Mouse (Mus musculus) thymus, adult 2 months (tissue): ENCODE measurements around the gene Katnbl1. TPM values are rescaled to one million over a fixed set of nuclear protein-coding genes. Genes with fewer than 3 reads are reported as not detected.
"Not testable (repeated sequence)": the region's sequence is repeated elsewhere in the genome, so short reads cannot be mapped to it uniquely, and the experiment has no call there.

ENCODE experiments used
- DNase-seq: peaks from one replicate; pipeline ENCODE4 v3.0.0; 2021
- H3K27ac ChIP-seq: fragments of 200-500 bp; 2 replicates; pipeline ENCODE4 v1.5.1; 2012; ENCODE audit warnings: low read length, control low read depth; ENCODE audit not compliant: control insufficient read depth, insufficient read depth
- H3K27me3 ChIP-seq: fragments of 200-500 bp; 2 replicates; pipeline ENCODE4 v1.6.1; 2012; ENCODE audit warnings: mild to moderate bottlenecking, low read length, moderate library complexity, mixed read lengths; ENCODE audit not compliant: control insufficient read depth, insufficient read depth
- H3K36me3 ChIP-seq: fragments of 200-500 bp; 2 replicates; pipeline ENCODE4 v1.6.1; 2012; ENCODE audit warnings: mild to moderate bottlenecking, low read length, moderate library complexity; ENCODE audit not compliant: control insufficient read depth, insufficient read depth
- H3K4me1 ChIP-seq: fragments of 200-500 bp; replicated peaks from 2 replicates; pipeline ENCODE4 v1.6.1; 2012; ENCODE audit warnings: low read length; ENCODE audit not compliant: control insufficient read depth, insufficient read depth
- H3K4me3 ChIP-seq: fragments of 200-500 bp; 2 replicates; pipeline ENCODE4 v1.5.1; 2012; ENCODE audit warnings: mild to moderate bottlenecking, low read length, control low read depth, moderate library complexity; ENCODE audit not compliant: control insufficient read depth, insufficient read depth
- CTCF ChIP-seq: fragments of 200-500 bp; IDR thresholded peaks from 2 replicates; pipeline ENCODE4 v1.5.1; 2012; ENCODE audit warnings: mild to moderate bottlenecking, control low read depth, low read length, moderate library complexity, borderline replicate concordance; ENCODE audit not compliant: control insufficient read depth, poor library complexity, insufficient read depth; ENCODE audit errors: extremely low read depth
- POLR2A ChIP-seq: fragments of 200-500 bp; IDR thresholded peaks from 2 replicates; pipeline ENCODE4 v1.6.1; 2012; ENCODE audit warnings: mild to moderate bottlenecking, low read length, control low read depth, moderate library complexity; ENCODE audit not compliant: control insufficient read depth, poor library complexity, insufficient read depth; ENCODE audit errors: extremely low read depth
- WGBS: fragments of 180-500 bp; shearing (Covaris S2); methylation state at CpG from one replicate; pipeline ENCODE4 v1.1.7; 2018; 5-methylcytosine and 5-hydroxymethylcytosine counted together
- polyA plus RNA-seq: library from polyadenylated mRNA; depleted of rRNA; stranded (reverse); fragments of >200 nt; gene quantifications from 2 replicates; pipeline ENCODE4 v1.2.3, GENCODE M21; 2012

The Katnbl1 gene
- polyA plus RNA-seq, 1 experiment = 2.6 TPM

GRCm38 (mm10) chr2:112392689-112393088, 13.7 kb downstream of the Katnbl1 start:
- TF ChIP-seq CTCF (no peak), POLR2A (no peak)
- 94% methylated on average over 1 of the region's 1 CpGs for WGBS
- H3K27ac ChIP-seq = no peak overlapping the region

DNA sequence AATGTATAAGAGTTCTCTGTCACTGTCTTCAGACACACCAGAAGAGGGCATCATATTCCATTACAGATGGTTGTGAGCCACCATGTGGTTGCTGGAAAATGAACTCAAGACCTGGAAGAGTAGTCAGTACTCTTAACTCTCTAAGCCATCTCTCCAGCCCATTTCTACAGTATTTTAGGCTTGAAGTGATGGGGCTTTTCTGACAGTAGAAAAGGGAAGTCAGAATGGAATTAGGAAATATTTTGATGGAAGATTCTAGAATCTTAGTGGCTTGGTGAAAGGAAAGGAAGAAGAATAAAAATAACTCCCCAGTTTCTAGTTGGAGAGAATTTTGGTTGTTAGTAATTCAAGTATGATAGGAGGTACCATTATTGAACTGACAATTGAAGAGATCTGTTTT, 14.9 kb downstream of the Katnbl1 start:
- no peak overlapping the region for H3K4me3 ChIP-seq
- H3K27ac ChIP-seq = no peak overlapping the region
- DNase-seq = no peak
- no peaks in the 10 kb centered on the region for H3K4me1 ChIP-seq
- H3K27me3 ChIP-seq = no peaks in the 10 kb centered on the region
- no peaks in the 10 kb centered on the region for H3K36me3 ChIP-seq
- TF ChIP-seq POLR2A (no peak), CTCF (no peak)

More at GRCm38 (mm10) chr2:112392689-112393088, 13.7 kb downstream of the Katnbl1 start:
- Histone ChIP-seq H3K27me3 (no peaks in the 10 kb centered on the region), H3K4me1 (no peaks in the 10 kb centered on the region), H3K4me3 (no peak overlapping the region), H3K36me3 (no peaks in the 10 kb centered on the region)
- no peak for DNase-seq

GRCm38 (mm10) chr2:112396649-112397048, 17.6 kb downstream of the Katnbl1 start:
- Histone ChIP-seq H3K36me3 (no peaks in the 10 kb centered on the region), H3K4me1 (no peaks in the 10 kb centered on the region), H3K27ac (no peak overlapping the region), H3K4me3 (no peak overlapping the region), H3K27me3 (no peaks in the 10 kb centered on the region)
- no peak for DNase-seq
- no peak for TF ChIP-seq POLR2A
- no peak for TF ChIP-seq CTCF
- WGBS = 83% methylated on average over 1 of the region's 1 CpGs

DNA sequence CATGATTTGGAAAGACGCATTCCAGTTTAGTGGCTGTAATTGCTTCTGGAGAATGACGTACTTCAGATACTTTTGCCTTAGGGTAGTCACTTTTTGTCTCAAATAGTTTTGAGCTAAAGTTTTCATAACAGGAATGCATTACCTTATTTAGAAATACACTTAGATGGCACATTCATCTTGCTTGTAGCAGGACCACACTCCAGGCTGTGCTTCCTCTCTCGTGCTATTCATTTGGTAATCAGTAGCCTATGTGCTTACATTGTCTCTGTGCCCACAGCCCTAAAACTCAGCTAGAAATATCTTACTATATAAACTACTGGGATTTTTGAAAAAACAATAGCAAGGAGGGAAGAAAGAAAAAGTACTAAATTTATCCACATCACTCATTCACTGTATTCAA, 28.0 kb downstream of the Katnbl1 start:
- TF ChIP-seq POLR2A (no peak), CTCF (no peak)
- 96% methylated on average over 3 of the region's 3 CpGs for WGBS
- H3K36me3 ChIP-seq = peaks cover 35% of the 10 kb centered on the region

GRCm38 (mm10) chr2:112425308-112425707, 46.3 kb downstream of the Katnbl1 start:
- TF ChIP-seq POLR2A (no peak), CTCF (no peak)
- Histone ChIP-seq H3K27ac (no peak overlapping the region), H3K4me3 (no peak overlapping the region), H3K27me3 (no peaks in the 10 kb centered on the region), H3K4me1 (no peaks in the 10 kb centered on the region), H3K36me3 (no peaks in the 10 kb centered on the region)
- no peak for DNase-seq
- WGBS = 80% methylated on average over 3 of the region's 3 CpGs

More for the DNA sequence above, 28.0 kb downstream of the Katnbl1 start:
- DNase-seq = no peak
- Histone ChIP-seq H3K4me1 (no peaks in the 10 kb centered on the region), H3K27me3 (no peaks in the 10 kb centered on the region), H3K4me3 (no peak overlapping the region), H3K27ac (no peak overlapping the region)

- 95% methylated on average over 3 of the region's 3 CpGs for WGBS
- not testable (repeated sequence) for H3K36me3 ChIP-seq, H3K27ac ChIP-seq, H3K4me3 ChIP-seq, H3K27me3 ChIP-seq, DNase-seq, H3K4me1 ChIP-seq
Observed at GRCm38 (mm10) chr2:112428534-112428933, 49.5 kb downstream of the Katnbl1 start.

- no peaks in the 10 kb centered on the region for H3K4me1 ChIP-seq
- no peak for DNase-seq
- H3K4me3 ChIP-seq = no peak overlapping the region
- no peak for TF ChIP-seq POLR2A
- no peak for TF ChIP-seq CTCF
- no peaks in the 10 kb centered on the region for H3K27me3 ChIP-seq
- WGBS = 97% methylated on average over 4 of the region's 4 CpGs
- no peaks in the 10 kb centered on the region for H3K36me3 ChIP-seq
- H3K27ac ChIP-seq = no peak overlapping the region
Observed at GRCm38 (mm10) chr2:112429665-112430064, 50.7 kb downstream of the Katnbl1 start.
